Mouse (Mus musculus) monocyte, adult 5-6 weeks (primary cell): ENCODE data around the gene Ppp1r12c. TPM values are rescaled to one million over a fixed set of nuclear protein-coding genes. Genes with fewer than 3 reads are reported as not detected.
A peak's percentile ranks its signal among the peaks of the same experiment; 100 is the strongest.
"Not testable (repeated sequence)": the region's sequence is repeated elsewhere in the genome, so short reads cannot be mapped to it uniquely, and the experiment has no call there.

ENCODE experiments used
- ATAC-seq: fragments of 153-309, 156-312 bp; replicated peaks from 2 replicates; pipeline ENCODE4 v1.8.0; 2017; ENCODE audit warnings: mild to moderate bottlenecking; ENCODE audit not compliant: low TSS enrichment, insufficient number of reproducible peaks, severe bottlenecking, poor library complexity, low FRiP score
- total RNA-seq: library from RNA; stranded (forward); fragments of 200-1000, 200-491, 200-594 nt; gene quantifications from 3 replicates; pipeline ENCODE4 v1.2.3, GENCODE M21; 2017

Gene Ppp1r12c
- 272 to 296 TPM (median 283 TPM) in 3 replicates for total RNA-seq

GRCm38 (mm10) chr7:4501558-4502397 is at the start of gene Ppp1r12c:
Ppp1r12c (minus strand) TSS chr7:4501680.
- peak; percentile 70 for ATAC-seq

GRCm38 (mm10) chr7:4547221-4547641 is 45.8 kb upstream of the Ppp1r12c start, which contains the start of gene Syt5:
Syt5 (minus strand) TSS chr7:4547541.
- ATAC-seq = no peak

DNA sequence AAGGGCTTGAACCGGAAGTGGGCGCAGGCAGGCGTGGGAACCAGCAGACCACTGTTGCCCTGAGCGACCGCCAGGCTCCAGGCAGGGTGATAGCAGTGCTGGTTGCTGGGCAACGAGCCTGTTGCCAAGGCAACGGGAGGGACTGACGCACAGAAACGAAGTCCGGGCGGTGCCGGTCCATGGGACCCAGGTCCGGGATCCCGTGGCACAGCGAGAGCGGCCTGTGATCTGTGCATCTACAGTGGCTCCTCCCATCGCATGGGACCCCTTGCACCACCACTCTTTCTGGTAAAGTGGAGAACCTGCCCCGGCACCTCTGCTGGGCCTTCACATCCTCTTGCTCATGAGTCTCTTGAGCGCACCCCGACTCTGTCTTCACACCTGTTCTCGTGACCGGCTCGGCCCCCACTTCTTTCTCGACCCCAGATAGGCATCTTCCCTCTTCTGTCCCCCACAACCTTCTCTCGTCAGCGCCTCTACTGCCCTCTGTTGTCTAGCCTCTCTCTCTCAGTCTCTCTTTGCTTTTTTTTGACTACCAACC is 45.2 kb upstream of the Ppp1r12c start:
- ATAC-seq = no peak

DNA sequence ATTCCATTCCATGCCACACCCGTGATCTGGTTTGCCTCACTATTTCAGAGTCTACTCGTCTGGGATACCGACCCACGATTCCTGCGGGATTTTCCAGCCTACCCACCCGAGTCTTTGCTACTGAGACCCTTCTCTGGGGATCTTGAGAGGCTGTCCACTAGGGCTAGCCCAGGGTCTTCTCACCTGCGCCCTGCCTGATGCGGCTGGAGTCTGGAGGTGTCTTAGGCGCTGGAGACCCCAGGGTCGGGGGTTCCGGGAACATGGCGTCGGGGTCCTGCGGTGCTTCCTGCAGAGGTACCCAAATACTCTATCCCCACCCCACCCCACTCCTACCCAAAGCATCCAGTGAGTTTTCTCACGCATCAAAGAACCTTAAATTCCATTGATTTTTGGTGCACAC is 44.6 kb upstream of the Ppp1r12c start:
- ATAC-seq = no peak

DNA sequence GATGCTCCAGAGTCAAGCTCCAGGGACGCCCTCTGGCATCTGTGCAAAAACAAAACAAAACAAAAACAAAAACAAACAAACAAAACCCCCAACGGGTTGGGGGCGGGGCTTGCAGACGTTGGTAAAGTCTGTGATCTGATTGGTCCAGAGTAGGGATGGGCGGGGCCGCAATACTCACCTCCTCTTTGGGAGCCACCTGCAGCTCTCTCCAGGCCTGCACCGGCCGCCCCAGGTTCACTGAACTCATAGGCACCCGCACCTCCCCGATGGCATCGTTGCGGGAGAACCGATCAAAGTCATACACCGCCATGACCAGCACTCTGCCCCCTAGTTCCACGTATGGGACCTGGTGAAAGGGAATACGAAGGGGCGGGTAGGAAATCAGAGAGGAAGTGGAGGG is 40.5 kb upstream of the Ppp1r12c start:
- no peak for ATAC-seq

DNA sequence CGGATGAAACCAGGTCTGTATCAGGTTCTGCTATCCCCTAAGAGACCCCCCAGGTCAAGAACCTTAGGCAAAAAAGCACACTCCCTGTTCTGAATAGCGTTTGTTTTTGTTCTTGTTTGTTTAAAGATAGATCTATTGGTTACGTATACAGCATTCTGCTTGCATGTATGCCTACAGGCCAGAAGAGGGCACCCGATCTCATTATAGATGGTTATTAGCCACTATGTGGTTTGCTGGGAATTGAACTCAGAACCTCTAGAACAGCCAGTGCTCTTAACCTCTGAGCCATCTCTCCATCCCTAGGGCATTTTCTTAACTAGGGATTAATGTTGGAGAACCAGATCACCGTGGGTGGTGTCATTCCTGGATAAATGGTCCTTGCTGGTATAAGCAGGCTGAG is 39.9 kb upstream of the Ppp1r12c start:
- no peak for ATAC-seq

DNA sequence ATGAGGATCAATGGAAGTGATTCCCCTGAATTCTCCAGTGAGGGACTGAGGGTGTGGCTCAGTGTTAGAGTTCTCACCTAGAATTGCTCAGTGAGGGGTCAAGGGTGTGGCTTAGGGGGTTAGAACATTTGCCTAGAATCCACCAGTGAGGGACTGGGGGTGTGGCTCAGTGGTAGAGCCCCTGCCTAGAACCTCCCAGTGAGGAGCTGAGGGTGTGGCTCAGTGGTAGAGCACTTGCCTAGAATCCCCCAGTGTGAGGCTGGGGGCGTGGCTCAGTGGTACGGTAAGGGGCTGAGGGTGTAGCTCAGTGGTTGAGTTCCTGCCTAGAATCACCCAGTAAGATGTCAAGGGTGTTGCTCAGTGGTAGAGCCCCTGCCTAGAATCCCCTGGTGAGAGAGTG is 37.5 kb upstream of the Ppp1r12c start:
- no peak for ATAC-seq

DNA sequence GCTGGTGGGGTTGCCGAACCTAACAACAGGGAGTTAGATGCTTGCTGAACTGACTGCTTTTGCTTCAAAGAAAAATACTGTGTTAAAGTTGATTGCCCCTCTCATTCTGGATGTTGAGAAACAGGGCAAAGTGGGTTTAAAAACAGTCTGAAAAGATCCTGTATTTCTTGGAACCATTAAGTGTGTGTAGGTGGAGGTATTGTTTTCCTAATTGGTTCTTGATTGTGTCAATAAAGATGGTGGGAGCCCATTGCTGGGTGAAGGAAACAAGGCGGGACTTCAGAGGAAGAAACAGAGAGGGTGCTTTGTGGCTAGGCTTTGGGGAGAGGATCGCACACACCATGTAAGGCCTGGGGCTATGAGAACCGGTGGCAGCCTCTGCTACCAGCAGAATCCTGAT is 35.7 kb upstream of the Ppp1r12c start:
- ATAC-seq = no peak

DNA sequence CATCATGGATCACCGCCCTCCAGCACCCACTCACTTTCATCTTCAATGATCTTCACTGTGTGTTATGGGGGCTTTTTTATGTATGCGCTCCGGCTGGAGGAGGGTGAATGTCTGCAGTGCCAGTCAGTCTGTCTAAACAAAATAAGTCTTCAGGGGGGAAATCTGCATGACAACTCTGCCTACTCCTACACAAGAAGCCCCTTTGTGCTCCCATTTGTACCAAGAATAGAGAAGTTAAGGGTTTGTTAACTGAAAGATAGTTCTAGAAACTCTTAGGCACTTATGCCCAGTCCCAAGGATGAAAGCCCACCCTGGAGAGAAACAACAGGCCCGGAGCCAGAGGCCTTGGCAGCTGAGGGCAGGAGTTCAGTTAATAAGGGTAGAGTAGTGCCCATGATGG is 34.9 kb upstream of the Ppp1r12c start:
- no peak for ATAC-seq

- peak; percentile 70 for ATAC-seq
Observed at GRCm38 (mm10) chr7:4532005-4532729, 30.7 kb upstream of the Ppp1r12c start, which contains the start of gene Dnaaf3. Dnaaf3 (minus strand) TSS chr7:4532453.

- not testable (repeated sequence) for ATAC-seq
Observed at GRCm38 (mm10) chr7:4530166-4530565, 28.7 kb upstream of the Ppp1r12c start.

GRCm38 (mm10) chr7:4527302-4527689 is 25.8 kb upstream of the Ppp1r12c start:
- ATAC-seq = no peak

DNA sequence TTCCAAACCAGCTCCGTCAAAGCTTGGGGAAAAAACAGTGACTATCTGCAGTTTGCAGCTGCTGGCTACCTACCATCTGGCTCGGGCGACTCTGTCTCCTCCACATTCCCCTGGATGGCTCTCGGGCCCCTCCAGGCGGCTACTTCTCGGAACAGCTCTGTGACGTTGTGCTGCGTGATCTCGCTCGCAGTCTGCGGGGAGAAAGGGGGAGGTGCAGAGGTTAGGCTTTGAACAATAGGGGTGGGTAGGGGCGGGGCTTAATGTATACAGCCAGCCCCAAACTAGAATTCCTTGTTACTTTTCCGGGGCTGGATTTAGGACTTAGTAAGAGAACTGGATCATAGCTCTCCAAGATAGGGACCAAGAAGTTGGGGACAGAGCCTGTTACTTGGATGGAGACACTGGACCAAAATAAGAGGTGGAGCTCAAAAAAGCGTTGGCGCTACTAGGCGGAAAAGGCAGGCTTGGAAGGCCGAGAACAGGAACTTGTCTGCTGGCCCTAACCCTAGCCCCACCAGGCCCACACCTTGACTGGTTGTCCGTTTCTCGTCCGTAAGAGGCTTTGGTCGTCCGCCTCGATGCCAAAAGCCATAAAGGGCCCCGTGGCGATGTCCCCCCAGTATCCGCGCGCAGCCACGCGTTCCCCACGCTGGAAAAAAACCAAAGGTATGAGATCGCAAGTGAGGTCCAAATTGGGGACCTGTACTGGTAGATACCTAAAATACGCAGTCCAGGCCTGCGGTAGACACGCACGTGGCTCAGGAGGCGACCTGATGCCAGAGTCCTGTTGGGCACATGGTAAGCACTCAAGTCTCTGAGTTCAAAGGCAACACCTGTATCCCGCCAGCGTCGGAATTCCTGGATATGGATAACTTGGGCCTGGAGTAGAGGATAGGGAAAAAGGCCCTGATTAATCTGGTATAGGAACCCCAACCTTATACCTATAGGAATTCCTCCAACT is 25.1 kb upstream of the Ppp1r12c start:
- ATAC-seq = peak; percentile 84

DNA sequence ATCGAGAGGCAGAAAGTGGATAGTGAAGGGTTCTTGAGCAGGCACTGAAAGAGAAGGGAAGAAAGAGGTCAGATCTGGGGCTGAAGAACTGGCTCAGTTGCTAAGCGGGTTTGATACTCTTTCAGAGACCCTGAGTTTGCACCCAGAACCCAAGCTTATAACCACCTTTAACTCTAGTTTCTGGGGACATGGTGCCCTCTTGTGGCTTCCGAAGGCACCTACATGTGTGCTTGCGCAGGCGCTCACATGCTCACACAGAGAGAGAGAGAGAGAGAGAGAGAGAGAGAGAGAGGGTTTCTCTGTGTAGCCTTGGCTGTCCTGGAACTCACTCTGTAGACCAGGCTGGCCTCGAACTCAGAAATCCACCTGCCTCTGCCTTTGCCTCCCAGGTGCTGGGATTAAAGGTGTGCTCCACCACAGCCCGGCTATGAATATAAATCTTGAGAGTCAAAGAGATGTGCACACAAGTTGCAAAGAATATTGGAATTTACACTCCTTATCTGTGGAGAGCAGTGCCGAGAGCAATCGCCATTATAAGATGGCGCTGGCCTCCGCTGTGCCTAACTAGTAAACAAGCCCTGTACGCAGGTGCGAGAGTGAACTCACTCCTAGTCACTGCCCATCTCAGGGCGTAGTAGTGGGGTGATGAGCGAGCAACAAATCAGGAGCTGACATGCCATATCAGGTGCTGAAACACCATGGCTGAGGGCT is 22.9 kb upstream of the Ppp1r12c start, which contains the start of gene Tnni3:
TSS of gene Tnni3 (minus strand) at position 18 of the 711 bp plus-strand sequence.
- peak; percentile 57; the same call in 1 of the 2 replicates for ATAC-seq

DNA sequence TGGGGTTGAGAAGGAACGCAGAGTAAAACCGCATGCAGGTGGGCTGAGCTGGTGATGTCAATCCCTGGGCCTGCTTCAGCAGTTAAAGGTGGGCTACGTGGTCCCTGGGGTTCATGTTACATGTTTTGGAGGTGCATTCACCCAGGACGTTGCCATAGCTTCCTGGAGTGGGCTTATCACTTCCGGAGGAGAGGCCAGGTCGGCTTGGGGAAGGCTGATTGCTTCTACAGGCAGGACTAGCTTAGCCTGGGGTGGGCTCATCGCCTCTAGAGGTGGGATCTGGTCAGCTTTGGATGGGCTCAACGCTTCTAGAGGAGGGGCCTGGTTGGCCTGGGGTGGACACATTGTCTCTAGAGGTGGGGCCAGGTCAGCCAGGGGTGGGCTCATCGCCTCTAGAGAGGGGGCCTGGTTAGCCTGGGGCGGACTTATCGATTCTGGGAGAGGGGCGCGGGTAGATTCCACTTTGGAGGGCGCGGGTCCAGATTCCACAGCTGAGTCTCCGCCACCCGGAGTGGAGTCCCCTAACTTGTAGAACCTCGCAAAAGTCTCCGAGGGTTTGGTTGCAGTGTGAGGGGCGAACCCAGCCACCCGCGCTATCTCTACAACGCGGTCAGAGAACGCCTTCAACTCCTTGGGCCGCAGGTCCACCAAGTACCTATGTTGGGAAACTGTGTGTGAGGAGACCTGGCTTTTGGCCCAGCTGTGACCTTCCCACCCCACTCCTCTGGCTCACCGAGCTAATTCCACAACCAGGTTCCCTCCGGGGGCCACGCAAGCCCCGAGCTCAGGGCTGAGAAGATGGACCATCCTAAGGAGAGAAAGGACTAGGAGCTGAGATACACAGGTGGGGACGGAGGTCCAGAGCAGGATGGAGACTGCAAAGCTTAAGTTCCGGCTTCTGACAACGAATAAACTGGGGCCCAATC is 22.0 kb upstream of the Ppp1r12c start:
- ATAC-seq = no peak

GRCm38 (mm10) chr7:4522292-4522691 is 20.8 kb upstream of the Ppp1r12c start:
- no peak for ATAC-seq
